Mouse (Mus musculus) left cerebral cortex, adult 11 months (tissue): ENCODE results near the gene Bicc1.

ENCODE experiments used
- DNase-seq: peaks from one replicate; pipeline ENCODE4 v3.0.0; 2022; ENCODE audit warnings: low spot score

The Bicc1 gene

DNA sequence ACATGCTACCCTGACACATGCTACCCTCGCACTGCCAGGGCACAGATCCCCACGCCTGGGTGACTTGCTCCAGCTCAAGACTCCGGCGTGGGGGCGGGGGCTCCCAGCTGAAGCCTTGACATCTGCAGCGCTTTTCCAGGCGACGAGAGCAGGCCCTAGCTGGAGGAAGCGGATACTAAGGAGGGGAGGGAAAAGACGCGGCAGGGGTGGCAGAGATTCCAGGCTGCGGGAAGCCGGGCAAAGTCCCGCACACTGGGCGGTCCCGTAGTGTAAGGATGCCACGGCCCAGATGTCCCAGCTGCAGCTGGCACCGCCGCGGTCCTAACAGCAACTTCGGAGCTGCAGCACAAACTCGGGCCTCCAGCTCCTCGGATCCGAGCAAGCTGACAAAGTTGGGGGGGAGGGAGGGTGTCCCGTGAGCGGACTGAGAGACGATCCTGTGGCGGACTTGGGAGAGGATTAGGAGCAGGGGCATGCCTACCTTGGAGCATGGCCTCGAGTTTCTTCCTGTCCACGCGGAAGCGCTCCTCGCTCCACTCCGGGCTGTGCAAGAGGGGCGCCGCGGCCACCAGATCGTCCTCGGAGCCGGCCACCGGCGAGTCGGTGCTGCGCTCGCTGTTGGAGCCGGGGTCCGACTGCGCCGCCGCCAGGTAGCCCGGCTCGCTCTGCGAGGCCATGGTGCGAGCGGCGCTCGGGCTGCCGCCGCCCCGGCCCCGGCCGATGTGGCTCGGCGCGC, 392 bp downstream of the Bicc1 start:
- no peak for DNase-seq

GRCm38 (mm10) chr10:71156569-71156968, 2.9 kb downstream of the Bicc1 start:
- no peak for DNase-seq

GRCm38 (mm10) chr10:71153610-71154009, 5.9 kb downstream of the Bicc1 start:
- no peak for DNase-seq

- DNase-seq: no peak
Observed at GRCm38 (mm10) chr10:71153138-71153537, 6.4 kb downstream of the Bicc1 start.

DNA sequence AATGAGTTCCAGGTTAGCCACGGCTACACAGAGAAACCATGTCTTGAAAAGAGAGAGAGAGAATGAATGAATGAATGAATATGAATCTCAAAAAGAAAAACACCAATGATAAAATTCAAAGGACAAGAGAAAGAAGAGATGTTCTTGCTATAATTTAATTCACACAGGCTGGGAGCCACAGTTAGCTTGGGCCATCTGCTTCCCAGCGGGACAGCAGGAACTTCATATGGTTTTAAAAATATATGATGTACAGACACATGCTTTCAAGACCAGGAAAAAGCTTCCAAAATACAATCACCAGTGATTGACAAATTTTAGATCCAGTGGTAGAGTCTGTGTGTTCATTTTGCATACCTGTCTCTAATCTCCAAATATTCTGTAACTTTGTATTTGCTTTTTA, 9.0 kb downstream of the Bicc1 start:
- no peak for DNase-seq

DNA sequence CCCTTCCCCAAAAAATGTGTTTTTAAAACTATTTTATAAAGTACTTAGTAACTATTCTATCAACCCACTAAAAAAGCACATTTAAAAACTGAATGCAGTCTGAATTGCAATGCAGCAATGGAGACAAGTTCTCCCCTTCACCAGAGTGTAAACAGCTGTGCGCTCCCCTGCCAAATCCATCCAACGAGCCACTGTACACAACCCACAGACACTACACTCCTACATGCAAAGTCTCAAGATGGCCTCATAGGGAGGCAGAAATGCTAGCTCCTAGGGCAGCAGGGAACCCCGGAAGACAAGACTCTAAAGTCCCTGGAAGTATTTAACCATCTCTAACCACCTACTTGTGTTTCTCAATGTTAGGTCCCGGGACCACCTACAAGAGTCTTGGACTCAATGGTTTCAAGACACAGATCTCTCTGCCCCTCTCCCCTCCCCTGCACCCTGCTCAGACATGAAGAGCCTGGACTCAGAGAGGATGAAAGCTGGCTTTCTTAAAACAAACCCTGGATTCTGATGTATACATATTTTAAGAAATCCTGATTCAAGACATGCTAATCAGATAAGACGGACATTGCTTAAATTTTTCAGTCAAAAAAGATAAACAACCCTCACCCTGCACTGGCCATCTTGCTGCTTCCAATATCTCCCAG, 10.4 kb downstream of the Bicc1 start:
- no peak for DNase-seq

DNA sequence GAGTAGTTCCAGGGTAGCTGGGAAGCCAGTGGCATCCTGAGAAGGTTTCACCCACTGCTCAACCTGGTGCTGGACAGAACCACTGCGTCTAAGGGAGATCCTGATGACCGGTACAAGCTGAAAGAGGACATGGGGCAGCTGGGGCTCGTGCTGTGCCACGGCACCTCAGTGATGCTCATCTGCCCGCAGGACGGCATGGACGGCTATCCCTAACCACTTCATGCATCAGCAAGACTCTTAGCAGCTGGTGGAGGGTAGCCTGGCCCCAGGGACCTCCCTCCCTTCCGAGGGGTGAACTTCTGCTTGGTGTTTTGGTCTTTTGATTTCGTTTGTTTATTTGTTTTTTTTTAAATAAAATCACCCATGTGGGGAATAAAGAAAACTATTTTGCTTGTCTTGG, 11.3 kb downstream of the Bicc1 start:
- DNase-seq: no peak

GRCm38 (mm10) chr10:71146681-71147615, 12.6 kb downstream of the Bicc1 start:
- DNase-seq: no peak

DNA sequence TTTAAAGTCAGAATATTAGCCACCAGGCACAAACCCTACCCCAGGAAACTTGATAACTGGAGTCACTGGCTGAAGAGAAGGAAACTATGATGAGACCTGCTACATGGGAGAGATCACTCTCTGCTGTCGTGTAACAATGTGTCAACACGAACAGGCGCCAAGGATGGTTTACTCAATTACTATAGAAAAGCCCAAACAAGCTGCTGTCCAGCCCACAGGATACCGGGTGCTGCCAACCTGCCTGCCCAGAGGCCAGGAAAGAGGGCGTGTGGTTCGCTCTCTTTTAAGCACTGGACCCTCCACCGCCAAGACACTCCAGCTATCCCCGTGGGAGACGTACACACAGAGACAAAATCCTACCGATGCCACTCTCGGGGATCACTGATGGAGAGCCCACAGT, 13.7 kb downstream of the Bicc1 start:
- no peak for DNase-seq

- DNase-seq: no peak
Observed at GRCm38 (mm10) chr10:71144191-71144590, 15.3 kb downstream of the Bicc1 start.

- DNase-seq: no peak
Observed at GRCm38 (mm10) chr10:71142568-71142967, 16.9 kb downstream of the Bicc1 start.

GRCm38 (mm10) chr10:71140281-71140845, 19.1 kb downstream of the Bicc1 start:
- DNase-seq: no peak

- no peak for DNase-seq
Observed at GRCm38 (mm10) chr10:71138852-71139197, 20.7 kb downstream of the Bicc1 start.

DNA sequence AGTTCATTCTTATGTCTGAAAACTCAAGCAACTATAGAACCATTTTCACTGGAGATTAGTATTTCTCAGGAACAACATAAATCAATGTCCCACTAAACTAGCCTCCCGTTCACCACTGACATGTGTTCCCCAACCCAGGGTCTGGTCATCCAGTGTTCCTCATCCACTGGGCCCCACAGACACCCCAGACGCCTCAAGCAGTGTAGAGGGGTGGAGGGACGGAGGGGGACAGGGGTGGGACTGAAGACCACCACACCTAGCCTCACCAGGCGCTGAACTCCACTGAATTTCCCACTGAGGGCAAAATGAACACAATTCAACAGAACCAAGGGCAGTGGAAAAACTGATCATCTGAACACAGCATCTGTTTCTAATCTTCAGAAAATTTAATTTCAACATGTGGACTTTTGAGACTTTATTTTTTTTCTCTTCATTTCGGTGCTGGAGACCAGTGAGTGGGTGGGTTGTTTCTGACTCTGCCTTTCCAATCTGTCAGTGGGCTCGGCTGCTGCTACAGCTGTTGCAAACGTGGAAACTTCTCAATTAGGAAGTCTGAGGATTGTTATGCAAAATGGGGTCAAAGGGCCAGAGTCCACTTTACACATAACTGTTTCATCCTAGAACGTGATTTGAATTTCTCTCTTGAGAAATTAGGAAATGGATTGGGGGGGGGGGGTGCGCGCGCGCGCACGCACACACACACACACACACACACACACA, 21.2 kb downstream of the Bicc1 start:
- DNase-seq: no peak

GRCm38 (mm10) chr10:71137606-71138005, 21.9 kb downstream of the Bicc1 start:
- no peak for DNase-seq

DNA sequence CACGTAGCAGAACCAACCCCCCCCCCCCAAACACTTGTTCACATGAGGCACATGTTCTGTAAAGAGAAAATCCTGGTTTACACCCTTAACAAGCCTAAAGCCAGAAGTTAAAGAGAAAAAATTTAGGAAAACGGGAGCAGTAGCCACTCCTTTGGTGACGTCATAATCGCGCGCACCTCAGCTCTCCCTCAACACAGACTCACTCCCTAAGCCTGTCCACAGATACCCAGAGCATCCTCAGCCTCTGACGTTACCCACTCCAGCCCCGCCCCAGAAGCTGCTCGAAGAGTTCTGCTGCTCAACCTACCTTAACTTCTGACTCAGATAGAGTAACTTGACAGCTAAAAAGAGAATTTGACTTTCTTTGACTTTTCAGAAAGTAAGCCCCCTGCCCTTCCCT, 28.2 kb downstream of the Bicc1 start:
- DNase-seq: no peak

GRCm38 (mm10) chr10:71130261-71130660, 29.2 kb downstream of the Bicc1 start:
- no peak for DNase-seq

GRCm38 (mm10) chr10:71127951-71128331, 31.6 kb downstream of the Bicc1 start:
- DNase-seq: no peak

- no peak for DNase-seq
Observed at GRCm38 (mm10) chr10:71127278-71127950, 32.1 kb downstream of the Bicc1 start.

- no peak for DNase-seq
Observed at GRCm38 (mm10) chr10:71123974-71124373, 35.5 kb downstream of the Bicc1 start.

DNA sequence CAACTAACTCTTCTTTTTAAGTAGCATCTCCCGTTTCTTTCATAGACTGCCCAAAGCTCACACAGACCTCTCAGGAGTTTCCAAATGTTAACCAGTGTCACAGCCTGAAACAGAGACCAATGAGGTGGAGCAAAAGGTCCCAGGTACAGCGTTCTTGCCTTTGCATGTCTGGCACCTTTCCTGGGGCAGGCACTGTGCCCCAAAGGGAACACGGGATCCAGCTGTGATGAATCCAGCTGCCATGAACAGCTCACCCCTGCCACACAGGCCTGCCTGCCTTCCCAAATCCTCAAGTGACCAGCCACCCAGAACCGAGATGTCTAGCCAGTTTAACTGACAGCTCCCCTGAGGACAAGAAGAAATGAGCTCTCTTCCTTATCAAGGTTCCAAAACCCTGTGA, 36.1 kb downstream of the Bicc1 start:
- DNase-seq: no peak
